Mouse (Mus musculus) neural tube, embryonic 15.5 days (tissue): ENCODE measurements around the gene Ccdc88b. TPM values are rescaled to one million over a fixed set of nuclear protein-coding genes. Genes with fewer than 3 reads are reported as not detected.

Experiments used
- ATAC-seq: fragments of 200-750 bp; cut with Nextera tagmentation; 2 replicates; pipeline ENCODE4 v1.8.0; 2017; ENCODE audit warnings: mild to moderate bottlenecking, moderate TSS enrichment, moderate library complexity; ENCODE audit not compliant: low FRiP score
- H3K27ac ChIP-seq: fragments of 300-500 bp; sonication (generic); replicated peaks from 2 replicates; pipeline ENCODE4 v1.5.1; 2015; ENCODE audit warnings: mild to moderate bottlenecking, inconsistent platforms
- H3K27me3 ChIP-seq: fragments of 300-500 bp; sonication (generic); replicated peaks from 2 replicates; pipeline ENCODE4 v1.6.1; 2015; ENCODE audit warnings: inconsistent platforms
- H3K36me3 ChIP-seq: fragments of 300-500 bp; sonication (generic); 2 replicates; pipeline ENCODE4 v1.6.1; 2015; ENCODE audit warnings: inconsistent platforms
- H3K4me1 ChIP-seq: fragments of 300-500 bp; sonication (generic); 2 replicates; pipeline ENCODE4 v1.6.1; 2015; ENCODE audit warnings: inconsistent platforms
- H3K4me2 ChIP-seq: fragments of 300-500 bp; sonication (generic); 2 replicates; pipeline ENCODE4 v1.6.1; 2015; ENCODE audit warnings: inconsistent platforms, mild to moderate bottlenecking, moderate library complexity
- H3K4me3 ChIP-seq: fragments of 300-500 bp; sonication (generic); replicated peaks from 2 replicates; pipeline ENCODE4 v1.5.1; 2015; ENCODE audit warnings: mild to moderate bottlenecking, inconsistent platforms
- H3K9ac ChIP-seq: fragments of 300-500 bp; sonication (generic); replicated peaks from 2 replicates; pipeline ENCODE4 v1.6.1; 2015; ENCODE audit warnings: mild to moderate bottlenecking, inconsistent platforms
- H3K9me3 ChIP-seq: fragments of 300-500 bp; sonication (generic); replicated peaks from 2 replicates; pipeline ENCODE4 v1.6.1; 2016; ENCODE audit warnings: inconsistent platforms
- WGBS: fragments of 180-500 bp; shearing (Covaris S2); methylation state at CpG from one replicate; pipeline ENCODE4 v1.1.7; 2015; ENCODE audit warnings: mixed read lengths; 5-methylcytosine and 5-hydroxymethylcytosine counted together
- polyA plus RNA-seq: library from polyadenylated mRNA; unstranded; fragments of >200 nt; fragmentation: Nextera tagmentation; extraction: Ambion mirVana; gene quantifications from 2 replicates; pipeline ENCODE4 v1.2.1, GENCODE M21; 2015

Gene Ccdc88b
- polyA plus RNA-seq, 1 experiment from 2014 or later, result 0.92 TPM

DNA sequence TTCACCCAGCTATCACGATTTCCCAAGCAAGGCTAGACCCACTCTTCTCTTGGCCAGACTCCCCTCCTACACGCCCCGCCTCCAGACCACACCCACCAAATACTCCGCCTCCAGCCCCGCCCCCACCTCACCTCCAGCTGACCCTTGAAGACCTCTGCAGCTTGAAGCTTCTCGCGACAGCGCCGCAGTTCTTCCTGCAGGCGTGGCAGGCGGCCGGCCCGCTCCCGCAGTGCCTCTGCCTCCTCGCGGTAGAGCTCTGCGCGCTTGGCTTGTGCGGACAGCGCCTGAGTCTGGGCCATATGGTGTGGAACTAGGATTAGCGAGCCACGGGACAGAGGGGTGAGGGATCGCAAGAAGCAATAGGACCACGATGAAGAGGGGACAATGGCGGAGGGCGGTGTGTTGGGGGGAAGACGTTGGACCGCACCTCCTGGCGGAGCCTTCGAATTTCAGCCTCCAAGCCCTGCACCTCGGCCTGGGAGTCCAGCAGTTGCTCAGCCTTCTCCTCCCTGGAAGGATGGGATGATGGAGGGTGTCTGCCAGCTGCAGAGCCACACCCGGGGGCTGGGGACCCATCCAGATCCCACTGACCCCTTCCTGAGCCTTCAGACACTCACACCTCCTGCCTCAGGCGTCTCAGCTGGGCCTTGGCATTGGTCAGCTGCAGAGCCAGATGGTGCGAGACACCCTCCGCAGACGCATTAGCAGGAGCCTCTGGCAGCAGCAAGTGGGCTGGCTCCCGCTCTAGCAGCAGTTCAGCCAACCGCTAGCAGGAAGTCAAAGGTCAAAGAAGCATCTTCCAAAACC, 2.6 kb downstream of the Ccdc88b start:
- 7% methylated on average over 38 of the region's 38 CpGs for WGBS
- Histone ChIP-seq H3K27me3 (peaks cover 17% of the 10 kb centered on the region), H3K4me3 (peak overlapping the region; percentile 21), H3K36me3 (no peaks in the 10 kb centered on the region), H3K9me3 (no peaks in the 10 kb centered on the region), H3K4me2 (peak overlapping the region; percentile 48), H3K27ac (no peak overlapping the region), H3K9ac (no peak overlapping the region), H3K4me1 (peaks cover 12% of the 10 kb centered on the region)
- ATAC-seq, result peak; percentile 43

GRCm38 (mm10) chr19:6854658-6855057, 3.4 kb downstream of the Ccdc88b start:
- 88% methylated on average over 12 of the region's 12 CpGs for WGBS
- Histone ChIP-seq H3K9ac (no peak overlapping the region), H3K27me3 (peaks cover 19% of the 10 kb centered on the region), H3K9me3 (no peaks in the 10 kb centered on the region), H3K4me1 (peaks cover 12% of the 10 kb centered on the region), H3K4me3 (no peak overlapping the region), H3K27ac (no peak overlapping the region), H3K36me3 (no peaks in the 10 kb centered on the region), H3K4me2 (peak overlapping the region; percentile 48; the same call in 1 of the 2 replicates)
- ATAC-seq, result no peak

DNA sequence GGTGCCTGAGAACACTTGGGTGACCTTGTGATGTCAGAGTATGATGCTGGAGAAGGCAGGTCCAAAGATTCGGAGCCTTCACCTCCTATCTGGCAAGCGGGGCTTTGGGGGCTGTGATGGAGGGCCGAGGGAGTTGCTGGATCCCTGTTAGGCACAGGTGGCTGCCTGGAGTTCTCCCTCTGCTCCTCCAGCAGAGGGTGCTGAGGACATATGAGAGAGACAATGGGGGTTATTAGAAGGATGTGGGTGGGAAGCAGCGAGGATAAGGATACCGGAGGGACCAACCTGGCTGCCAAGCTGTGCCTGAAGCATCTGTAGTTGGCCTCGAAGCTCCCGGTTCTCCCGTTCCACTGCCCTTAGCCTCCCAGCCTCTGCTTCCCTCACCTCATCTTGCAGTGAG, 4.1 kb downstream of the Ccdc88b start:
- no peak overlapping the region for H3K9ac ChIP-seq
- H3K27me3 ChIP-seq, result peaks cover 27% of the 10 kb centered on the region
- no peak overlapping the region for H3K4me2 ChIP-seq
- 82% methylated on average over 8 of the region's 8 CpGs for WGBS
- no peak for ATAC-seq
- no peak overlapping the region for H3K4me3 ChIP-seq
- no peaks in the 10 kb centered on the region for H3K36me3 ChIP-seq
- no peak overlapping the region for H3K27ac ChIP-seq
- H3K9me3 ChIP-seq, result no peaks in the 10 kb centered on the region
- peaks cover 12% of the 10 kb centered on the region for H3K4me1 ChIP-seq

DNA sequence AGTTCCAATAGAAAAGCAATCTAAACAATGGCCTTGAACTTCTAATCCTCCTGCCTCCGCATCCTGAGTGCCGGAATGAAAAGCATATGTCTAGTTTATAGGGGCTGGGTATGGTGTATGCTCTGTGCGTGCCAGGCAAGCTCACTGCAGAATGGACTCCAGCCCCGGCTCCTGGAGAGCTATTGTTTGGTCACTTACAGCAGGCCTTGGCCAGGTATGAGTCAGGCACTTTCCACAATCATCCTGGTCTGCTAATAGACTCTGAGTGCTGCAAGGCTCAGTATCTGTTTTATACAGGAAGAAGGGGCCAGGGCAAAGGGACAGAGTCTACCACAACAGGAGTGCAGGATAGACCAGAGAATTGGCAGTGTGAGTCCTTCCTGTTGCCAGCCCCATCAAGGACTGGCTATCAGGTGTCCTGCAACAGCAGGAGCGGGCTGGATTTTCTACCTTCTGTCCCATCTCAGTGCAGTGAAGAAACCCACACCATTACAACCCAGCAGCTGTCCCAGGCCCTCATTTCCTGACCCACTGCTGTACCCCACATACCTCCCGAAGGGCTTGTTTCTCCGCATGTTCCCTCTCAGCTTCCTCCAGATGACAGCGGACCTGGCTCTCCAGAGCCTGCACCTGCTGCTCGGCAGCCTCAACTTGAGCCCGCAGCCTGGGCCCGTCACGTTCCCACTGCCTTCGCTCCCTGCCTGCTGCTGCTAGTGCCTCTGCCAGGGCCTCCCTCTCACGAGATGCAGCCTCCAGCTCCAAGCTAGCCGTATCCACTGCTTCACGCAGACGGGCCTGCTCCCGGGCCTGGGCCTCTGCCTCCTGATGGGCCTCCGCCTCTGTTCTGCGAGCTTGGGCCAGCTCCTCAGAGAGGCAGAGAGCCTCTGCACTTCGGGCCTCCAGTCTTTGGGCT, 5.4 kb downstream of the Ccdc88b start:
- Histone ChIP-seq H3K9ac (no peak overlapping the region), H3K4me3 (no peak overlapping the region), H3K4me2 (no peak overlapping the region), H3K36me3 (no peaks in the 10 kb centered on the region), H3K4me1 (peaks cover 22% of the 10 kb centered on the region), H3K9me3 (no peaks in the 10 kb centered on the region), H3K27ac (no peak overlapping the region), H3K27me3 (peaks cover 39% of the 10 kb centered on the region)
- WGBS, result 78% methylated on average over 21 of the region's 21 CpGs
- no peak for ATAC-seq

- Histone ChIP-seq H3K4me3 (no peak overlapping the region), H3K9ac (no peak overlapping the region), H3K27me3 (peaks cover 51% of the 10 kb centered on the region), H3K4me2 (no peak overlapping the region), H3K27ac (no peak overlapping the region), H3K36me3 (no peaks in the 10 kb centered on the region), H3K9me3 (no peaks in the 10 kb centered on the region), H3K4me1 (peaks cover 24% of the 10 kb centered on the region)
- WGBS, result 84% methylated on average over 3 of the region's 3 CpGs
- ATAC-seq, result no peak
These were observed 6.5 kb downstream of the Ccdc88b start for GRCm38 (mm10) chr19:6851497-6851896.

- ATAC-seq, result no peak
- 77% methylated on average over 23 of the region's 23 CpGs for WGBS
- Histone ChIP-seq H3K27ac (no peak overlapping the region), H3K9me3 (no peaks in the 10 kb centered on the region), H3K27me3 (peaks cover 57% of the 10 kb centered on the region), H3K4me1 (peaks cover 11% of the 10 kb centered on the region), H3K36me3 (no peaks in the 10 kb centered on the region), H3K9ac (no peak overlapping the region), H3K4me3 (no peak overlapping the region), H3K4me2 (no peak overlapping the region)
These were observed 8.4 kb downstream of the Ccdc88b start for GRCm38 (mm10) chr19:6849506-6850068.

GRCm38 (mm10) chr19:6847841-6848517, 10.0 kb downstream of the Ccdc88b start:
- peaks cover 51% of the 10 kb centered on the region for H3K27me3 ChIP-seq
- no peak overlapping the region; the same call in 1 of the 2 replicates for H3K9ac ChIP-seq
- no peak for ATAC-seq
- no peak overlapping the region for H3K27ac ChIP-seq
- peak overlapping the region; percentile 49 for H3K4me2 ChIP-seq
- H3K4me1 ChIP-seq, result peaks cover 11% of the 10 kb centered on the region
- 2% methylated on average over 30 of the region's 31 CpGs for WGBS
- no peaks in the 10 kb centered on the region for H3K9me3 ChIP-seq
- H3K4me3 ChIP-seq, result peak overlapping the region; percentile 24
- H3K36me3 ChIP-seq, result no peaks in the 10 kb centered on the region

DNA sequence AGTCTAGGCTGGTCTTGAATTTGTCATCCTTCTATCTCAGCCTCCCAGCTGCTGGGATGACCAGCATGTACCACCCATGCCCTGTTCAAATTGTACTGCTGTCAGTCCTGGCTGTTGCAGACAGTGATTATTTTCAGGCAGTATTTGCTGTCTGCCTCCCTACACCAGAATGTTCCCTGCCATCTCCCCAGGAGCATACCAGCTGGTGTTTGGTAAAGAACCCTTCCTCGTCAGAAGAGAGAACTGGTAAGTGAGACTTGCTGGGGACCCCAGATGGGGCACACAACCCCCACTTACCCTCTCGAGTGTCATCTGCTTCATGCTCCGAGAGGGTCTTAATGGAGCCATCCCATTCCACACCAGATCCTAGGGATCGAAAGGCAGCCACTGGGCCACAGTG, 12.0 kb downstream of the Ccdc88b start:
- no peak overlapping the region for H3K4me3 ChIP-seq
- H3K27ac ChIP-seq, result no peak overlapping the region
- peaks cover 67% of the 10 kb centered on the region for H3K27me3 ChIP-seq
- no peaks in the 10 kb centered on the region for H3K9me3 ChIP-seq
- no peak overlapping the region for H3K4me2 ChIP-seq
- H3K4me1 ChIP-seq, result peaks cover 15% of the 10 kb centered on the region
- ATAC-seq, result no peak
- WGBS, result 69% methylated on average over 4 of the region's 4 CpGs
- no peak overlapping the region for H3K9ac ChIP-seq
- no peaks in the 10 kb centered on the region for H3K36me3 ChIP-seq

DNA sequence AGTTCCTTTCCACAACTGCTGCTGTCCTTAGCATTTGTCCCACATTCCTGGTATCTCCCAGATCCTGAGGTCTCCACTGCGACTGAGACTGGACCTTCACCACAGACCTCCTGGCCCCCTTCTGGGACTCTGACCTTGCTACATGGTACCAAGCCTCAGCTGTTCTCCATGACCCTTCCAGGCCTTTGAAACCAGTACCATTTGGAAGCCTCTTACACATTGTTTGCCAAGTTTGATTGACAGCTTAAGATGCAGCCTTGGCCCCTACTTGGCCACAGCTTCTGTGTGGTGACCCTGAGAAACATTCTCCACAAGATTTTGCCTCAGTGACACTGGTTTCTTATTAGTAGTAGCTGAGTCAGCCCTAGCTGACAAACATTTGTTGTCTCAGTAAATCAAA, 15.7 kb downstream of the Ccdc88b start:
- 79% methylated on average over 1 of the region's 1 CpGs for WGBS
- Histone ChIP-seq H3K27ac (no peak overlapping the region), H3K4me1 (peaks cover 26% of the 10 kb centered on the region), H3K27me3 (peaks cover 61% of the 10 kb centered on the region), H3K36me3 (0 out of 2 replicates have a peak, but pooled peaks cover 6% of the 10 kb centered on the region), H3K9me3 (no peaks in the 10 kb centered on the region), H3K4me2 (no peak overlapping the region), H3K4me3 (no peak overlapping the region), H3K9ac (no peak overlapping the region)
- no peak for ATAC-seq

GRCm38 (mm10) chr19:6841292-6841597, 16.8 kb downstream of the Ccdc88b start:
- Histone ChIP-seq H3K27me3 (peaks cover 59% of the 10 kb centered on the region), H3K9me3 (no peaks in the 10 kb centered on the region), H3K27ac (no peak overlapping the region), H3K4me1 (peaks cover 26% of the 10 kb centered on the region), H3K4me3 (no peak overlapping the region; the same call in 1 of the 2 replicates), H3K4me2 (peak overlapping the region; percentile 98), H3K9ac (peak overlapping the region; percentile 67; the same call in 1 of the 2 replicates), H3K36me3 (peaks cover 13% of the 10 kb centered on the region; the same call in 1 of the 2 replicates)
- ATAC-seq, result no peak
- WGBS, result 7% methylated on average over 3 of the region's 3 CpGs
